Comparison of ENCODE assay signal across 28 mouse cellular contexts in the genomic region with DNA sequence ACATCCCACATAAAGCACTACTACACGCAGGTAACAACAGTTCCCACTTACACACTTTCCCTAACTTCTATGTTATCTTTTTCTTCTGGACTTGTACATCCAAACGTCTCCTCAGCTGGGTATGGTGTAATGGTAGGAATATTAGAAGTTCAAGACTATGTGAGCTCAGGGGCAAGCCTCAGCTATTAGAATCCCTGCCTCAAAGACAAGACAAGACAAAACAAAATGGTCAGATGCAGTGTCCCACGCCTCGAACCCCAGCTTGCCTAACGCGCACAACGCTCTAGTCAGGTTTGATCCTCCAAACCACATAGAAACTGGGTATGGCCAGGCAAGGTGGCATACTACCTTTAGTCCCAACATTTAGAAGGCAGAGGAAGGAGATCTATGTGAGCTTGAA.
"Had no signal": no experiment of that assay in that cellular context is flagged by ENCODE, and none has a peak within 500 bp of the region (broad histone marks: within the 10 kb centered on the region; RNA-seq: fewer than 3 reads in every experiment).

No protein-coding gene starts in this region.

- H3K27ac ChIP-seq: embryonic facial prominence, embryonic 10.5 days; embryonic facial prominence, embryonic 12.5 days; embryonic facial prominence, embryonic 13.5 days; embryonic facial prominence, embryonic 15.5 days; forebrain, embryonic 10.5 days; forebrain, embryonic 12.5 days; forebrain, embryonic 13.5 days; forebrain, embryonic 15.5 days; gastrocnemius, adult 2 months; heart, adult 2 months had no signal

- H3K27me3 ChIP-seq: embryonic facial prominence, embryonic 12.5 days; embryonic facial prominence, embryonic 13.5 days; embryonic facial prominence, embryonic 15.5 days; forebrain, embryonic 12.5 days; forebrain, embryonic 13.5 days; forebrain, embryonic 15.5 days had no signal

- H3K4me2 ChIP-seq: embryonic facial prominence, embryonic 12.5 days; embryonic facial prominence, embryonic 13.5 days; embryonic facial prominence, embryonic 15.5 days; forebrain, embryonic 12.5 days; forebrain, embryonic 13.5 days; forebrain, embryonic 15.5 days had no signal

- H3K9ac ChIP-seq: embryonic facial prominence, embryonic 12.5 days; embryonic facial prominence, embryonic 13.5 days; embryonic facial prominence, embryonic 15.5 days; forebrain, embryonic 12.5 days; forebrain, embryonic 13.5 days; forebrain, embryonic 15.5 days; forebrain, postnatal 0 days had no signal

- DNase-seq: cerebellum, adult 18-20 months; cerebellum, adult 2 months; cerebellum, adult 8-10 months; cerebellum, adult 9-10 months; cerebellum, adult 9-11 months; cerebellum, postnatal 10 days; cerebellum, postnatal 14 days; cerebellum, postnatal 25 days; cerebellum, postnatal 36 days; embryo, embryonic 11 days; forebrain, postnatal 0 days; gastrocnemius, adult 2 months; gastrocnemius, postnatal 10 days; gastrocnemius, postnatal 14 days; gastrocnemius, postnatal 25 days; gastrocnemius, postnatal 36 days; heart, adult 2 months had no signal

- ATAC-seq: forebrain, embryonic 13.5 days; forebrain, embryonic 14.5 days; forebrain, embryonic 15.5 days; forebrain, embryonic 16.5 days; forebrain, postnatal 0 days had no signal

- H3K4me1 ChIP-seq: embryonic facial prominence, embryonic 10.5 days; embryonic facial prominence, embryonic 12.5 days; embryonic facial prominence, embryonic 15.5 days; forebrain, embryonic 10.5 days; forebrain, embryonic 12.5 days; forebrain, embryonic 13.5 days had no signal

- H3K9me3 ChIP-seq: embryonic facial prominence, embryonic 12.5 days; embryonic facial prominence, embryonic 13.5 days; embryonic facial prominence, embryonic 15.5 days; forebrain, embryonic 12.5 days; forebrain, embryonic 13.5 days; forebrain, embryonic 15.5 days had no signal

- H3K4me3 ChIP-seq: embryonic facial prominence, embryonic 10.5 days; embryonic facial prominence, embryonic 12.5 days; embryonic facial prominence, embryonic 13.5 days; embryonic facial prominence, embryonic 15.5 days; erythroblast, embryonic 14.5 days; forebrain, embryonic 10.5 days; forebrain, embryonic 12.5 days; forebrain, embryonic 13.5 days; forebrain, embryonic 15.5 days; gastrocnemius, adult 2 months; heart, adult 2 months had no signal
